Mouse (Mus musculus) frontal cortex, postnatal 36 days (tissue): Measurements from ENCODE around the gene Dgkh.
"Not testable (repeated sequence)": the region's sequence is repeated elsewhere in the genome, so short reads cannot be mapped to it uniquely, and the experiment has no call there.

Source experiments
- DNase-seq, 2 experiments: peaks; one replicate each; pipeline ENCODE4 v3.0.0; 2022; ENCODE audit warnings: low spot score in 2 of 2

Dgkh gene

GRCm38 (mm10) chr14:78632747-78633146, 99.8 kb downstream of the Dgkh start:
- no peak for DNase-seq

GRCm38 (mm10) chr14:78630923-78631875, 101.4 kb downstream of the Dgkh start:
- no peak for DNase-seq

GRCm38 (mm10) chr14:78627516-78628275, 104.9 kb downstream of the Dgkh start:
- DNase-seq, result peak in 1 of 2 experiments; percentile 71

GRCm38 (mm10) chr14:78618883-78619295, 113.7 kb downstream of the Dgkh start:
- DNase-seq, result no peak

- DNase-seq, result no peak
These were observed 119.0 kb downstream of the Dgkh start for GRCm38 (mm10) chr14:78613569-78613968.

DNA sequence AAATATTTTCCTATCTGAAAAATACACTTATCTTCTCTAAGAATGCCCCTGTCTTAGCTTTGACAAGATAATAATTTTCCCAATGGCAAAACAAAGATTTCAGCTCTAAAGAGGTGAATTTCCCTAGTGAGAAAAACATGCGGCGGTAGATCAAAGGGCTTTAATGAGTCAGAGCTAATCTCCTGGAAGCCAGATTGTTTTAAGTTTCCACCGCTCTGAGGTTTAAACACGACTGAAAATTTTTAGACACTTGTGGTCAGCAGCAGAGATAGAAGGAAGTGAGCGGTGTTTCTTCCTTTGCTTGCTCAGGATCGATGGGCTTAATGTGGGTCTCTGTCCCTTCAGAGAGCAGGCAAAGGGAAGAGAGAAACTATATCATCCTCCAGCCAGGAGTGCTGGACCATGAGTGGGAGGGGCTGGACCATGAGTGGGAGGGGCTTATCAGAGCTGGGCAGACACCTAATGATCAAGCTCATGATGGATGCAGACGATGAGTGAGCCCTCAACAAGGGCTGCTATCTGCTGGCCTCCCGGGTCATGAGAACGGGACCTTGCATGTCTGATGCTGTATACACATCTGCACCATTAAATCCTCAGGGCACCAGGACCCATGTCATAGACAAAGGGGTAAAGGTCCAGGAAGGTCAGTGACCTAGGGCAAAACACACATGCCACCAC, 120.3 kb downstream of the Dgkh start:
- DNase-seq, result no peak

- no peak for DNase-seq
These were observed 137.7 kb downstream of the Dgkh start for GRCm38 (mm10) chr14:78594916-78595315.

DNA sequence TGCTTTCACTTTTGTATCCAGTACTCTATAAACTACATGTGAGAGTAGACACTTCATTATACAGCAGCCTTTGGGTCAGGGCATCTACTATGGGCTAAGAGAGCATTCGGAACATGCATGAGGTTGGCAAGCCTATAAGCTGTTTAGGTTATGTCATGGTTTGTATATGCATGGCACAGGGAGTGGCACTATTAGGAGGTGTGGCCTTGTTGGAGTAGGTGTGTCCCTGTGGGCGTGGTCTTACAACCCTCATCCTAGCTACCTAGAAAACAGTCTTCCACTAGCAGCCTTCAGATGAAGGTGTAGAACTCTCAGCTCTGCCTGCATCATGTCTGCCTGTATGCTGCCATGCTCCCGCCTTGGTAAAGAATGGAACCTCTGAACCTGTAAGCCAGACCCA, 139.6 kb downstream of the Dgkh start:
- no peak for DNase-seq

DNA sequence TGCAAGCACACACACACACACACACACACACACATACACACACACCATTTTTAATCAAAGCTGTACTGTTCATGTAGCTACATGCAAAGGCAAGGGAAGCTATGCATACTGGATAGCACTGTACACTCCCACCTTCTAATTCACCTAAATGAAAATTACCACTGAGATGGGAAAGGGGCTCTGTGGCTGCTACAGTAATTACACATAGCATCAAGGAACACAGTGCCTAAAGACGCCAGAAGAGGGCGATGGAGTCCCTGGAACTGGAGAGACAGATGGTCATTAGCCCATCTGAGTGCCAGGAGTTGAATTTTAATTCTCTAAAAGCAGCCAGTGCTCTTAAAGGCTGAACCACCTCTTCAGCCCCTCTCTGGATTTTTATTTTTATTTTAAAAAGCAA, 142.2 kb downstream of the Dgkh start:
- DNase-seq, result peak in 1 of 2 experiments; percentile 65

- DNase-seq, result peak; percentile 45 to 67
These were observed 148.4 kb downstream of the Dgkh start for GRCm38 (mm10) chr14:78584222-78584621.

DNA sequence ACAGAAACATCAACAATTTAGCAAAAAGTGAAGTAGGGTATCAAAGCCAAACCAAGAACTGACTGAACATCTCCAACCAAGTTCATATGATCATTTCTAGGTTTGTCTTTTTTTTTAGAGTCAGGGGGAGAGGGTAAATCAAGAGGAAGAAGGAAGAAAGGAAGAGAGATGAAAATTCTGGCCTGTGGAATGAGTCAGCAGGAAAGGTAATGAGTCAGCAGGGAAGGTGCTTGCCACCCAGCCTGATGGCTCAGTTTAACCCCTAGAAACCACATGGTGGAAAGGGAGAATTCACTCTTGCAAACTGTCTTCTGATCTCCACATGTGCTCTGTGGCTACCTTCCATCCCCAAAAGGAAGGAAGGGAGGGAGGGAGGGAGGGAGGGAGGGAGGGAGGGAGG, 149.4 kb downstream of the Dgkh start:
- DNase-seq, result no peak

DNA sequence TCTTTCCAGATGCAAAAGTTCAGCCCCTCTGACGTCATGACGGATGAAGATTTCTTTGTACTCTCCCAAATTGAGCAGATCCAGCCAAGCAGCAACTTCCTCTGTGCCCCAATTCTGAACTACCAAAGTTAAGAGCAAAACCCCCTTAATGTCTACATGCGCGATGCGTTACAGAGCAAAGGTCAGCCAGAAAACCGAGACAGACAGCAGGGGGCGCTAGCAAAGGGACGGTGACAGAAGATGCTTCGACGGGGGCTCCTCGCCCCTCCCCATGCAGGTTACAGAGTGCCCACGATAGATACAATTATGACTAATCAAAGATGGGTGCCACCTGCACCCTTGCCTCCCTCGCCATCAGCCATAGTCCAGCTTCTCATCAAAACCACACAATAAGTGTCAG, 156.7 kb downstream of the Dgkh start:
- no peak for DNase-seq

DNA sequence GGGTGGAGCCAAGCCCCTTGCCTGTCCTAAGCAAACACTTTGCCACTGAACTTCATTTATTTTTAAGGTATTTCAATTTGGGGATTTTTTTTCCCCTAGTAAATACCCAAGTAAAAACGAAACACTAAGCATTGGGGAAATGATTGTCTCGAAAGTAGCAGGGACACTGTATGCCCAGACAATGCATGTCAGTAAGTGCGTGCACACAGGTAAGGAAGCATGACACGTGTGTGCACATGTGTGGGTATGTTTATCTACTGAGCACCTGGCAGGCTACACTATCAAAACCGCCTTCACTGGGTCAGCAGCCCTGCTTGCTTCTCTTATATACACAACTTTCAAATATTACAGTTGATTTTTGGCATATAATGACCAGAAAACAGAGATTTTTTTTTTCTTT, 164.2 kb downstream of the Dgkh start:
- DNase-seq, result no peak

- no peak for DNase-seq
These were observed 166.1 kb downstream of the Dgkh start for GRCm38 (mm10) chr14:78566431-78566830.

GRCm38 (mm10) chr14:78564292-78564691, 168.3 kb downstream of the Dgkh start:
- no peak for DNase-seq

DNA sequence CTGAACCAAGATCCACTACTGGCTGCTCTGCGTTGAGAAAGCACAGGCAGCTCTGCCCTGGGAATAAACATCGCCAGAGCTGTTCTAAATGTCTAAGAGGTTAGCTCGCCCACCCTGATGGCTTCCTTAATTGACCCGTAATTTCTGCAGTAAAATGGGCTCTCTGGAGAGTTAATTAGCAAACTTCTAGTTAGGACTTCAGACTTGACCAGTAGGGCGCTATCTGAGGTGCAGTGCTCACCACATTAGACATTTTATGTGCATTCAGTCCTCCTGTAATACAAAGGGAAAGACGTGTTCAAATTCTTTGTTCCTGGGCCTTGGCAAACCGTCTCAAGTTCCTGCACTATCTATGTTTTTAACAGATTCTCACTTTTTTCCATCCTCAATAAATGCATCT, 169.4 kb downstream of the Dgkh start:
- no peak for DNase-seq

GRCm38 (mm10) chr14:78562121-78562520, 170.5 kb downstream of the Dgkh start:
- DNase-seq, result no peak

GRCm38 (mm10) chr14:78559042-78559441, 173.5 kb downstream of the Dgkh start:
- DNase-seq, result no peak

GRCm38 (mm10) chr14:78554830-78555229, 177.7 kb downstream of the Dgkh start:
- not testable (repeated sequence) for DNase-seq

- DNase-seq, result no peak
These were observed 178.9 kb downstream of the Dgkh start for GRCm38 (mm10) chr14:78553661-78554060.

DNA sequence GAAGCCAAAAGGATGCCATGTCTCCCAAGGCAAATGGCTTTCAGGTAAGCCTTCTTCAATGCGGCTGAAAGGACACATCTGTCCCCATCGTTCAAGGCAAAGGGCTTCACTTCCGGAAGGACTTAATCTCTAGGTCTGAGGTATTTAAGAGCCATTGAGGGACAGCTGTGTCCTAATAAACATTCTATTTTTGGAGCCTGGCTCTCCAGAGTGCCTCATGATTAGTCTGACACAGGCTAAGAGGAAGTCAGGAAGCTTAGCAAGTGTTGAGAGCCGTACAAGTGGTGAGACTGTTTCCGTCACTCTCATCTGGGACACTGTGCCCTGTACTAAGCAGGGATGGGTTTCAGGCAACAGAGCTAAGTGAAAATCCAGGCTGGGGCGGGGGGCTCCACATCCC, 183.8 kb downstream of the Dgkh start:
- DNase-seq, result no peak

GRCm38 (mm10) chr14:78541319-78541718, 191.3 kb downstream of the Dgkh start:
- no peak for DNase-seq
